Mouse (Mus musculus) CH12.LX (cell line): ENCODE results near the gene Anapc16. TPM values are rescaled to one million over a fixed set of nuclear protein-coding genes. Genes with fewer than 3 reads are reported as not detected.
A peak's percentile ranks its signal among the peaks of the same experiment; 100 is the strongest.

Experiments
- DNase-seq: peaks from one replicate; pipeline ENCODE4 v3.0.0-alpha.2; 2013; ENCODE audit errors: extremely low read depth
- H3K27ac ChIP-seq: 2 replicates; pipeline ENCODE4 v1.5.1; 2012; ENCODE audit warnings: low read depth, mild to moderate bottlenecking, control low read depth, moderate library complexity; ENCODE audit not compliant: insufficient read depth
- H3K27me3 ChIP-seq: replicated peaks from 2 replicates; pipeline ENCODE3; 2012; ENCODE audit warnings: inconsistent platforms
- H3K36me3 ChIP-seq, 2 experiments: replicated peaks in 1 of 2; 2 replicates each; pipeline versions ENCODE3 to v1.6.1; 2012; ENCODE audit warnings: inconsistent platforms in 1 of 2, low read length in 1 of 2, mild to moderate bottlenecking in 1 of 2, mixed read lengths in 1 of 2, moderate library complexity in 1 of 2; ENCODE audit not compliant: control insufficient read depth in 1 of 2, insufficient read depth in 1 of 2
- H3K4me1 ChIP-seq, 2 experiments: 2 replicates each; pipeline ENCODE4 v1.6.1; 2012; ENCODE audit warnings: inconsistent platforms in 1 of 2, moderate library complexity in 1 of 2; ENCODE audit not compliant: insufficient read depth in 2 of 2, control insufficient read depth in 1 of 2
- H3K4me2 ChIP-seq: 2 replicates; pipeline ENCODE4 v1.6.1; 2012; ENCODE audit warnings: low read depth, mild to moderate bottlenecking, control low read depth; ENCODE audit not compliant: poor library complexity, insufficient read depth, severe bottlenecking
- H3K4me3 ChIP-seq, 3 experiments: fragments of 150-350 bp in 1 of 3; sonication (generic) in 1 of 3; replicated peaks in 1 of 3; 2 replicates each; pipeline versions ENCODE3 to v1.5.1; 2011 to 2012; ENCODE audit warnings: low read depth in 2 of 3, low read length in 2 of 3, mild to moderate bottlenecking in 2 of 3, moderate library complexity in 2 of 3, control low read depth in 1 of 3, improper control_type of control experiment in 1 of 3, inconsistent platforms in 1 of 3, mixed read lengths in 1 of 3; ENCODE audit not compliant: poor library complexity in 1 of 3
- H3K79me2 ChIP-seq: replicated peaks from 2 replicates; pipeline ENCODE4 v1.6.1; 2012; ENCODE audit warnings: mild to moderate bottlenecking, moderate library complexity; ENCODE audit not compliant: control insufficient read depth, poor library complexity, insufficient read depth, severe bottlenecking; ENCODE audit errors: extremely low read depth
- H3K9ac ChIP-seq: 2 replicates; pipeline ENCODE4 v1.6.1; 2012; ENCODE audit warnings: low read depth, mild to moderate bottlenecking, control low read depth, moderate library complexity; ENCODE audit not compliant: insufficient read depth
- H3K9me3 ChIP-seq: replicated peaks from 2 replicates; pipeline ENCODE3; 2012; ENCODE audit warnings: low read length, inconsistent platforms, mixed read lengths
- BHLHE40 ChIP-seq: IDR thresholded peaks from 2 replicates; pipeline ENCODE4 v1.6.1; 2011; ENCODE audit warnings: mild to moderate bottlenecking, low read depth, low read length, improper control_type of control experiment
- CHD1 ChIP-seq: IDR thresholded peaks from 2 replicates; pipeline ENCODE4 v1.6.1; 2012; ENCODE audit warnings: low read depth, low read length, improper control_type of control experiment, inconsistent platforms
- CHD2 ChIP-seq: IDR thresholded peaks from 2 replicates; pipeline ENCODE4 v1.6.1; 2011; ENCODE audit warnings: low read length, improper control_type of control experiment
- CTCF ChIP-seq, 2 experiments: IDR thresholded peaks in 1 of 2; conservative IDR thresholded peaks in 1 of 2; 2 replicates each; pipeline ENCODE4 v1.5.1; 2011 to 2012; ENCODE audit warnings: low read depth in 2 of 2, low read length in 2 of 2, improper control_type of control experiment in 1 of 2, inconsistent platforms in 1 of 2, mild to moderate bottlenecking in 1 of 2, moderate library complexity in 1 of 2
- E2F4 ChIP-seq: IDR thresholded peaks from 2 replicates; pipeline ENCODE4 v1.6.1; 2011; ENCODE audit warnings: low read depth, low read length, improper control_type of control experiment; ENCODE audit not compliant: insufficient replicate concordance
- ELF1 ChIP-seq: IDR thresholded peaks from 2 replicates; pipeline ENCODE4 v1.6.1; 2014; ENCODE audit warnings: low read depth, mild to moderate bottlenecking, inconsistent platforms, low read length, improper control_type of control experiment
- EP300 ChIP-seq: IDR thresholded peaks from 2 replicates; pipeline ENCODE4 v1.6.1; 2011; ENCODE audit warnings: low read length, improper control_type of control experiment
- ETS1 ChIP-seq: conservative IDR thresholded peaks from 2 replicates; pipeline ENCODE4 v1.6.1; 2012; ENCODE audit warnings: low read depth, mild to moderate bottlenecking, inconsistent platforms, low read length, improper control_type of control experiment, moderate library complexity
- GABPA ChIP-seq: IDR thresholded peaks from 2 replicates; pipeline ENCODE4 v1.6.1; 2012; ENCODE audit warnings: low read depth, low read length, improper control_type of control experiment, inconsistent platforms; ENCODE audit not compliant: insufficient replicate concordance
- HCFC1 ChIP-seq: IDR thresholded peaks from 2 replicates; pipeline ENCODE4 v1.6.1; 2012; ENCODE audit warnings: low read depth, mild to moderate bottlenecking, inconsistent platforms, low read length, improper control_type of control experiment
- IRF4 ChIP-seq: IDR thresholded peaks from 2 replicates; pipeline ENCODE4 v1.6.1; 2014; ENCODE audit warnings: low read depth, mild to moderate bottlenecking, inconsistent platforms, low read length, improper control_type of control experiment
- JUN ChIP-seq: IDR thresholded peaks from 2 replicates; pipeline ENCODE4 v1.6.1; 2011; ENCODE audit warnings: low read depth, mild to moderate bottlenecking, low read length, improper control_type of control experiment, moderate library complexity; ENCODE audit not compliant: insufficient read depth
- JUND ChIP-seq: conservative IDR thresholded peaks from 2 replicates; pipeline ENCODE4 v1.6.1; 2011; ENCODE audit warnings: low read depth, low read length, improper control_type of control experiment
- KAT2A ChIP-seq: IDR thresholded peaks from 2 replicates; pipeline ENCODE4 v1.6.1; 2012; ENCODE audit warnings: low read length, improper control_type of control experiment, inconsistent platforms; ENCODE audit not compliant: insufficient replicate concordance
- MAFK ChIP-seq: IDR thresholded peaks from 2 replicates; pipeline ENCODE4 v1.6.1; 2011; ENCODE audit warnings: low read length, improper control_type of control experiment; ENCODE audit not compliant: insufficient replicate concordance
- MAX ChIP-seq: IDR thresholded peaks from 2 replicates; pipeline ENCODE4 v1.6.1; 2011; ENCODE audit warnings: low read length, improper control_type of control experiment
- MAZ ChIP-seq: IDR thresholded peaks from 2 replicates; pipeline ENCODE4 v1.6.1; 2012; ENCODE audit warnings: low read depth, mild to moderate bottlenecking, inconsistent platforms, low read length, improper control_type of control experiment, moderate library complexity
- MEF2A ChIP-seq: IDR thresholded peaks from 2 replicates; pipeline ENCODE4 v1.6.1; 2014; ENCODE audit warnings: low read depth, mild to moderate bottlenecking, inconsistent platforms, low read length, improper control_type of control experiment, borderline replicate concordance
- MXI1 ChIP-seq: IDR thresholded peaks from 2 replicates; pipeline ENCODE4 v1.6.1; 2011; ENCODE audit warnings: mild to moderate bottlenecking, low read depth, low read length, improper control_type of control experiment
- MYC ChIP-seq: IDR thresholded peaks from 2 replicates; pipeline ENCODE4 v1.6.1; 2011; ENCODE audit warnings: low read depth, mild to moderate bottlenecking, improper control_type of control experiment, low read length
- NELFE ChIP-seq: IDR thresholded peaks from 2 replicates; pipeline ENCODE4 v1.6.1; 2011; ENCODE audit warnings: low read depth, low read length, improper control_type of control experiment
- NRF1 ChIP-seq: IDR thresholded peaks from 2 replicates; pipeline ENCODE4 v1.6.1; 2014; ENCODE audit warnings: low read depth, mild to moderate bottlenecking, inconsistent platforms, low read length, improper control_type of control experiment, moderate library complexity
- PAX5 ChIP-seq: IDR thresholded peaks from 2 replicates; pipeline ENCODE4 v1.6.1; 2012; ENCODE audit warnings: low read length, inconsistent platforms, mixed read lengths
- POLR2A ChIP-seq: IDR thresholded peaks from 2 replicates; pipeline ENCODE4 v1.6.1; 2011; ENCODE audit warnings: low read depth, mild to moderate bottlenecking, improper control_type of control experiment, low read length
- POLR2AphosphoS2 ChIP-seq: IDR thresholded peaks from 2 replicates; pipeline ENCODE4 v1.6.1; 2011; ENCODE audit warnings: low read depth, low read length, improper control_type of control experiment
- RAD21 ChIP-seq: IDR thresholded peaks from 2 replicates; pipeline ENCODE4 v1.6.1; 2011; ENCODE audit warnings: low read depth, mild to moderate bottlenecking, low read length, improper control_type of control experiment, moderate library complexity
- RCOR1 ChIP-seq: conservative IDR thresholded peaks from 2 replicates; pipeline ENCODE4 v1.6.1; 2012; ENCODE audit warnings: low read depth, mild to moderate bottlenecking, inconsistent platforms, low read length, improper control_type of control experiment
- SIN3A ChIP-seq: IDR thresholded peaks from 2 replicates; pipeline ENCODE4 v1.6.1; 2012; ENCODE audit warnings: low read length, improper control_type of control experiment, inconsistent platforms
- SMC3 ChIP-seq: IDR thresholded peaks from 2 replicates; pipeline ENCODE4 v1.6.1; 2011; ENCODE audit warnings: low read depth, low read length, improper control_type of control experiment
- TBP ChIP-seq: conservative IDR thresholded peaks from 2 replicates; pipeline ENCODE4 v1.6.1; 2011; ENCODE audit warnings: low read depth, low read length, improper control_type of control experiment
- TCF12 ChIP-seq: IDR thresholded peaks from 2 replicates; pipeline ENCODE4 v1.6.1; 2014; ENCODE audit warnings: low read depth, mild to moderate bottlenecking, inconsistent platforms, low read length, improper control_type of control experiment
- UBTF ChIP-seq: IDR thresholded peaks from 2 replicates; pipeline ENCODE4 v1.6.1; 2012; ENCODE audit warnings: low read depth, mild to moderate bottlenecking, inconsistent platforms, low read length, improper control_type of control experiment, moderate library complexity
- USF1 ChIP-seq: IDR thresholded peaks from 2 replicates; pipeline ENCODE4 v1.6.1; 2014; ENCODE audit warnings: low read depth, mild to moderate bottlenecking, inconsistent platforms, low read length, improper control_type of control experiment
- USF2 ChIP-seq: conservative IDR thresholded peaks from 2 replicates; pipeline ENCODE4 v1.6.1; 2011; ENCODE audit warnings: low read depth, low read length, improper control_type of control experiment
- ZC3H11A ChIP-seq: IDR thresholded peaks from 2 replicates; pipeline ENCODE4 v1.6.1; 2012; ENCODE audit warnings: low read depth, mild to moderate bottlenecking, inconsistent platforms, low read length, improper control_type of control experiment
- ZKSCAN1 ChIP-seq: IDR thresholded peaks from 2 replicates; pipeline ENCODE4 v1.6.1; 2012; ENCODE audit warnings: low read depth, inconsistent platforms, low read length, improper control_type of control experiment, borderline replicate concordance
- ZMIZ1 ChIP-seq: IDR thresholded peaks from 2 replicates; pipeline ENCODE4 v1.6.1; 2012; ENCODE audit warnings: low read depth, mild to moderate bottlenecking, inconsistent platforms, low read length, improper control_type of control experiment
- ZNF384 ChIP-seq: IDR thresholded peaks from 2 replicates; pipeline ENCODE4 v1.6.1; 2012; ENCODE audit warnings: low read depth, low read length, improper control_type of control experiment, inconsistent platforms
- dilution Hi-C: fragments of 300-500 bp; cut with MboI; formaldehyde crosslinking; loops from 2 replicates; pipeline ENCODE4 v1.14.3; 2020; ENCODE audit warnings: low sequenced_read_pairs; ENCODE audit not compliant: extremely low pct_unique_long_range_greater_than_20kb, extremely low pct_ligation_motif_present
- in situ Hi-C: fragments of 300-500 bp; cut with MboI; formaldehyde crosslinking; loops from 3 replicates; pipeline ENCODE4 v1.14.3; 2019; ENCODE audit warnings: low sequenced_read_pairs, low pct_ligation_motif_present, low pct_unique_long_range_greater_than_20kb, mixed read lengths
- polyA plus RNA-seq: library from polyadenylated mRNA; unstranded; fragments of >175 nt; gene quantifications from 2 replicates; pipeline ENCODE4 v1.2.1, GENCODE M21; 2012; ENCODE audit warnings: low read depth; ENCODE audit not compliant: insufficient read length
- total RNA-seq, 2 experiments: library from RNA; depleted of rRNA; stranded (reverse); fragments of 300-350 nt in 1 of 2; fragments of >200 nt in 1 of 2; gene quantifications; 2 replicates each; pipeline ENCODE4 v1.2.3; 2012 to 2014

The Anapc16 gene
- total and polyA plus RNA-seq, 3 experiments = 43.9 to 67.6 (median 64.9) TPM

GRCm38 (mm10) chr10:59952152-59952780, 50.7 kb downstream of the Anapc16 start:
- peaks cover 8 to 36% of the 10 kb centered on the region in 2 experiments for H3K4me1 ChIP-seq
- H3K36me3 ChIP-seq = peaks cover 8 to 21% of the 10 kb centered on the region in 2 experiments
- TF ChIP-seq SMC3 (peak; percentile 2; the same call in 1 of the 2 replicates), ZMIZ1 (peak; percentile 49; the same call in 1 of the 2 replicates), POLR2AphosphoS2 (no peak), JUND (no peak), HCFC1 (no peak), NRF1 (no peak), POLR2A (0 out of 2 replicates have a peak, but pooled peaks have one; percentile 10), NELFE (0 out of 2 replicates have a peak, but pooled peaks have one; percentile 33), MAZ (peak; percentile 73; the same call in 1 of the 2 replicates), UBTF (peak; percentile 30; the same call in 1 of the 2 replicates), CHD1 (no peak; the same call in 1 of the 2 replicates), JUN (no peak), ELF1 (0 out of 2 replicates have a peak, but pooled peaks have one; percentile 30), TBP (no peak), EP300 (0 out of 2 replicates have a peak, but pooled peaks have one; percentile 28), TCF12 (no peak; the same call in 1 of the 2 replicates), PAX5 (no peak), E2F4 (no peak), BHLHE40 (peak; percentile 74), MAFK (no peak), RCOR1 (peak; percentile 38; the same call in 1 of the 2 replicates), ZNF384 (no peak), GABPA (no peak), SIN3A (peak; percentile 71), CTCF (conservative IDR thresholded peaks at IDR 0.05 in 1 of 2, IDR thresholded peaks at IDR 0.05 in 1 of 2; ENCODE audit: low read depth in 2 of 2, low read length in 2 of 2) (0 out of 4 replicates have a peak, but pooled peaks of 1 of the 2 experiments have one; percentile 2), ZC3H11A (no peak), ETS1 (peak; percentile 20; the same call in 1 of the 2 replicates), CHD2 (no peak; the same call in 1 of the 2 replicates), RAD21 (no peak; the same call in 1 of the 2 replicates), MXI1 (peak; percentile 76; the same call in 1 of the 2 replicates), USF1 (no peak), MYC (0 out of 2 replicates have a peak, but pooled peaks have one; percentile 26), MEF2A (no peak), ZKSCAN1 (no peak), USF2 (no peak), KAT2A (no peak), MAX (peak; percentile 43; the same call in 1 of the 2 replicates), IRF4 (0 out of 2 replicates have a peak, but pooled peaks have one; percentile 16)
- H3K4me2 ChIP-seq = peak overlapping the region; percentile 47
- in situ Hi-C loops (loop anchor here (5.0 kb wide), 1 partner anchor 55 kb away; no protein-coding TSS in a partner anchor), dilution Hi-C loops (no loop called here)
- peaks cover 21% of the 10 kb centered on the region for H3K79me2 ChIP-seq
- no peaks in the 10 kb centered on the region for H3K9me3 ChIP-seq
- peak; percentile 57 for DNase-seq
- peak overlapping the region; percentile 67 to 96 (median 77) for H3K4me3 ChIP-seq
- H3K9ac ChIP-seq = peak overlapping the region; percentile 63
- peak overlapping the region; percentile 92 for H3K27ac ChIP-seq
- no peaks in the 10 kb centered on the region for H3K27me3 ChIP-seq
